Mouse (Mus musculus) forebrain, embryonic 10.5 days (tissue): Measurements from ENCODE around the gene Gm17651. TPM values are rescaled to one million over a fixed set of nuclear protein-coding genes. Genes with fewer than 3 reads are reported as not detected.

Experiments
- DNase-seq: peaks from one replicate; pipeline ENCODE4 v3.0.0-alpha.2; 2017; ENCODE audit warnings: low spot score; ENCODE audit errors: extremely low spot score
- H3K27ac ChIP-seq: fragments of 300-500 bp; sonication (generic); 2 replicates; pipeline ENCODE4 v1.5.1; 2016; ENCODE audit warnings: mild to moderate bottlenecking
- H3K27me3 ChIP-seq: fragments of 300-500 bp; sonication (generic); 2 replicates; pipeline ENCODE4 v1.6.1; 2016; ENCODE audit warnings: mild to moderate bottlenecking; ENCODE audit not compliant: poor library complexity, severe bottlenecking
- H3K36me3 ChIP-seq: fragments of 300-500 bp; sonication (generic); replicated peaks from 2 replicates; pipeline ENCODE4 v1.6.1; 2016; ENCODE audit warnings: mild to moderate bottlenecking, moderate library complexity
- H3K4me1 ChIP-seq: fragments of 300-500 bp; sonication (generic); 2 replicates; pipeline ENCODE4 v1.6.1; 2016
- H3K4me3 ChIP-seq: fragments of 300-500 bp; sonication (generic); 2 replicates; pipeline ENCODE4 v1.5.1; 2016; ENCODE audit warnings: mild to moderate bottlenecking, moderate library complexity
- H3K9me3 ChIP-seq: fragments of 300-500 bp; sonication (generic); 2 replicates; pipeline ENCODE4 v1.6.1; 2016; ENCODE audit warnings: mild to moderate bottlenecking, moderate library complexity
- WGBS: fragments of 180-500 bp; shearing (Covaris S2); methylation state at CpG from one replicate; pipeline ENCODE4 v1.1.7; 2016; 5-methylcytosine and 5-hydroxymethylcytosine counted together
- polyA plus RNA-seq: library from polyadenylated mRNA; unstranded; fragments of >200 nt; fragmentation: Nextera tagmentation; extraction: Ambion mirVana; gene quantifications from 2 replicates; pipeline ENCODE4 v1.2.1, GENCODE M21; 2016

The Gm17651 gene
- polyA plus RNA-seq, result not detected in 2 replicates

DNA sequence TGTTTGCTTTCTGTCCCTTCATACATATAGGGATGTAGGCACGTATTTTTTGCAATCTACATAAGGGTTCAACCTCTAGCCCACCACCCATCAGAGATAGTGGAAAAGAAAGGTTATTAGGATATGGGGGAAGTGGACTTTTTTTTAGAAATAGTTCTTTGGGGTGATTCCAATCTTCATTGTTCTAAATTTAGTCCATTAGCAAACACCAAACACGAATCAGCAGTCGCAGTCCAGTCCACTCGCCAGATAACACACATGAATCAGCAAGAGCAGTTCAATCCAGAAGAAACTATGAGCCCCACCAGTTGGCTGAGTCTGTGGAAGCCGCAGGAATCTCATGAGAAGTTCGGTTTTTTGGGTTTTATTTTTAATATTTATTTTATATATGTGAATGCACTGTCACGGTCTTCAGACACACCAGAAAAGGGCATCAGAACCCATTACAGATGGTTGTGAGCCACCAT, at the start of gene Gm17651:
Gene Gm17651 (minus strand): TSS at position 51 of the 467 bp plus-strand sequence.
- Histone ChIP-seq H3K4me1 (no peaks in the 10 kb centered on the region), H3K9me3 (no peaks in the 10 kb centered on the region), H3K27me3 (peaks cover 3% of the 10 kb centered on the region), H3K4me3 (no peak within 1 kb of the TSS), H3K36me3 (peaks cover 27% of the 10 kb centered on the region), H3K27ac (no peak within 1 kb of the TSS)
- WGBS, result 91% methylated on average over 7 of the region's 7 CpGs
- no peak for DNase-seq

DNA sequence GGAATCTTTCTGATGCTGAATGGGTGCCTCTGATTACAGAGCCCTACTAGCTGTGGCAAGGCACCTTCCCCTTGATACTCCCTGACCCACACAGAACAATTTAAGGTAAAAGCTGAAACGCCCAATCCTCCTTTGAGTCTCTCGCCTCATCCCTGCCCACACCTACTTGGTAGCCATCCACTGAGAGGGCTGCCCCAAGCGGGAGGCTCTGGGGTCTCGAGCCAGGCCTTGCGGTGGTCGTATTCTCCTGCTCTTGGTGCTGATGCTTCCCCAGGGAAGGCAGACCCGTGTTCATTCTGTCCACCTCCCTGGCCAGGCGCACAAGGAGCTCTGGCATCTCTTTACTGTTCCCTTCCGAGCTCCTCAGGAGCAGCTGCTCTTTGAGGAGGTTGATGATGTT, 44.6 kb upstream of the Gm17651 start:
- Histone ChIP-seq H3K9me3 (peaks cover 16% of the 10 kb centered on the region), H3K27me3 (no peaks in the 10 kb centered on the region), H3K36me3 (no peaks in the 10 kb centered on the region), H3K4me1 (no peaks in the 10 kb centered on the region), H3K27ac (no peak overlapping the region), H3K4me3 (no peak overlapping the region)
- WGBS, result 90% methylated on average over 9 of the region's 9 CpGs
- DNase-seq, result no peak

DNA sequence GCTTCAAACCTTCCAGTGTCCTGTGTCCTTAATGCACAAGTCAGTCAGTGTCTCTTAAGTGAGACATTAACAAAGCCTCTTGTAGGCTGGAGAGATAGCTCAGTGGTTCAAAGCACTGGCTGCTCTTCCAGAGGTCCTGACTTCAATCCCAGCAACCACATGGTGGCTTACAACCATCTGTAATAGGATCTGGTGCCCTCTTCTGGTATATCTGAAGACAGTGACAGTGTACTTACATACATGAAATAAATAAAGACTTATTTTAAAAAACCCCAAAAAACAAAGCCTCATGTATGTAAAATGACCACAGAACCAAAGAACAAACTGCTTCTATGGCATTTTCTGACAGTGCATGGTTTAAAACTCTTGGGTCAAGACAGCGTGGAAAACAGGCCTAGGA, 41.4 kb upstream of the Gm17651 start:
- 85% methylated on average over 1 of the region's 1 CpGs for WGBS
- Histone ChIP-seq H3K9me3 (no peaks in the 10 kb centered on the region), H3K36me3 (no peaks in the 10 kb centered on the region), H3K4me3 (no peak overlapping the region), H3K4me1 (no peaks in the 10 kb centered on the region), H3K27ac (no peak overlapping the region), H3K27me3 (no peaks in the 10 kb centered on the region)
- DNase-seq, result no peak

DNA sequence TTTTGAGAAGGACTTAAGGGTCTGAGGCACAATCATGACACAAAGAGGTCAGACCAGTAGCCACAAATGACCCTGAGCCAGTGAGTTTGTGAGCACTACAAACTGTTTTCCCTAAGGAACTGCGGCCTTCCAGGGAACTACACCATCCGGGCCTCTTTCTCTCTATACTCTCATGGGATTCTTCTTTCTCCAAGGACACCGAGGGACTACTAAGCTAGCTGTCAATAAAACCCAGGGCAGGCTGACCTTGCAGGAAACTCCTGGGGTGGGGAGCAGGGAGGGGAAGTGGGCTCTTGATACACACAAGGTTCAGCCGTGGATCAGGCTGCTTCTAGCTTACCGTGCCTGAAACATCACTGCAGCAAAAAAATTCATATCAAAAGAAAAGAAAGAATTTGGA, 36.4 kb upstream of the Gm17651 start:
- WGBS, result 74% methylated on average over 5 of the region's 5 CpGs
- Histone ChIP-seq H3K4me3 (no peak overlapping the region), H3K36me3 (no peaks in the 10 kb centered on the region), H3K4me1 (no peaks in the 10 kb centered on the region), H3K27me3 (no peaks in the 10 kb centered on the region), H3K9me3 (no peaks in the 10 kb centered on the region), H3K27ac (no peak overlapping the region)
- DNase-seq, result no peak

- no peak for DNase-seq
- H3K36me3 ChIP-seq, result no peaks in the 10 kb centered on the region
- H3K9me3 ChIP-seq, result no peaks in the 10 kb centered on the region
- H3K4me1 ChIP-seq, result no peaks in the 10 kb centered on the region
- no peaks in the 10 kb centered on the region for H3K27me3 ChIP-seq
- H3K27ac ChIP-seq, result no peak overlapping the region
- H3K4me3 ChIP-seq, result no peak overlapping the region
- WGBS, result 91% methylated on average over 11 of the region's 11 CpGs
Measured at GRCm38 (mm10) chr3:97710134-97710533, 35.6 kb upstream of the Gm17651 start.

DNA sequence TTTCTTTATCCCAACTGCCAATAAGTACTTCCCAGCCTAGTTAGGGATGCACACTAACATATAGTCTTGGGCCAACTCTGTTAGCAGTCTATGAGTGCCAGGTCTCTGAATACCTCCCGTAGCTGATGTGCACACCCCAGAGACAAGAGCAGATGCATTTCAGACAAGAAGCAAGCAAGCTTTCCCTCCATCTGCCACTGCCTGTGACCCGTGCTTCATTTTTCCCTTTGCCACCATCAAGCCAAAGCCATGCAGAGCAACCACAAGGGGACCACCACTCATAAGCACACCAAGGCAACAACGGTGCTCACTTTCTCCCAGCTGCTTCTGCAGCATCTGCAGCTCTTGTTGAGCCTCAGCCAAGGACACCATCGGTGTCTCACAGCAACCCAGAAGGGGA, 32.1 kb upstream of the Gm17651 start:
- Histone ChIP-seq H3K4me1 (no peaks in the 10 kb centered on the region), H3K36me3 (no peaks in the 10 kb centered on the region), H3K27me3 (no peaks in the 10 kb centered on the region), H3K27ac (no peak overlapping the region), H3K9me3 (no peaks in the 10 kb centered on the region), H3K4me3 (no peak overlapping the region)
- DNase-seq, result no peak
- WGBS, result 89% methylated on average over 4 of the region's 4 CpGs

- H3K27me3 ChIP-seq, result no peaks in the 10 kb centered on the region
- no peak for DNase-seq
- no peak overlapping the region for H3K27ac ChIP-seq
- no peaks in the 10 kb centered on the region for H3K36me3 ChIP-seq
- WGBS, result 85% methylated on average over 3 of the region's 3 CpGs
- H3K4me1 ChIP-seq, result no peaks in the 10 kb centered on the region
- no peaks in the 10 kb centered on the region for H3K9me3 ChIP-seq
- no peak overlapping the region for H3K4me3 ChIP-seq
Measured at GRCm38 (mm10) chr3:97705508-97705907, 31.0 kb upstream of the Gm17651 start.

GRCm38 (mm10) chr3:97702448-97703080, 28.1 kb upstream of the Gm17651 start:
- Histone ChIP-seq H3K27me3 (no peaks in the 10 kb centered on the region), H3K9me3 (no peaks in the 10 kb centered on the region), H3K4me3 (no peak overlapping the region), H3K36me3 (no peaks in the 10 kb centered on the region), H3K4me1 (no peaks in the 10 kb centered on the region), H3K27ac (no peak overlapping the region)
- no peak for DNase-seq
- 94% methylated on average over 11 of the region's 11 CpGs for WGBS

GRCm38 (mm10) chr3:97701198-97701597, 26.7 kb upstream of the Gm17651 start:
- no peaks in the 10 kb centered on the region for H3K27me3 ChIP-seq
- DNase-seq, result no peak
- no peak overlapping the region for H3K27ac ChIP-seq
- no peaks in the 10 kb centered on the region for H3K9me3 ChIP-seq
- H3K4me3 ChIP-seq, result no peak overlapping the region
- 68% methylated on average over 3 of the region's 3 CpGs for WGBS
- no peaks in the 10 kb centered on the region for H3K4me1 ChIP-seq
- no peaks in the 10 kb centered on the region for H3K36me3 ChIP-seq

GRCm38 (mm10) chr3:97699061-97699460, 24.6 kb upstream of the Gm17651 start:
- no peak overlapping the region for H3K4me3 ChIP-seq
- H3K36me3 ChIP-seq, result no peaks in the 10 kb centered on the region
- no peaks in the 10 kb centered on the region for H3K9me3 ChIP-seq
- no peak overlapping the region for H3K27ac ChIP-seq
- no peaks in the 10 kb centered on the region for H3K27me3 ChIP-seq
- no peaks in the 10 kb centered on the region for H3K4me1 ChIP-seq
- 88% methylated on average over 3 of the region's 3 CpGs for WGBS
- DNase-seq, result no peak

- no peak overlapping the region for H3K27ac ChIP-seq
- 81% methylated on average over 9 of the region's 9 CpGs for WGBS
- no peaks in the 10 kb centered on the region for H3K36me3 ChIP-seq
- no peaks in the 10 kb centered on the region for H3K27me3 ChIP-seq
- H3K9me3 ChIP-seq, result no peaks in the 10 kb centered on the region
- DNase-seq, result no peak
- no peaks in the 10 kb centered on the region; the same call in 1 of the 2 replicates for H3K4me1 ChIP-seq
- H3K4me3 ChIP-seq, result no peak overlapping the region
Measured at GRCm38 (mm10) chr3:97697291-97697690, 22.8 kb upstream of the Gm17651 start.

GRCm38 (mm10) chr3:97696866-97697265, 22.4 kb upstream of the Gm17651 start:
- no peaks in the 10 kb centered on the region for H3K36me3 ChIP-seq
- DNase-seq, result no peak
- H3K4me3 ChIP-seq, result no peak overlapping the region
- H3K4me1 ChIP-seq, result peaks cover 1% of the 10 kb centered on the region; the same call in 1 of the 2 replicates
- H3K9me3 ChIP-seq, result no peaks in the 10 kb centered on the region
- WGBS, result 86% methylated on average over 9 of the region's 9 CpGs
- no peaks in the 10 kb centered on the region for H3K27me3 ChIP-seq
- no peak overlapping the region for H3K27ac ChIP-seq

- H3K4me3 ChIP-seq, result no peak overlapping the region
- no peaks in the 10 kb centered on the region for H3K27me3 ChIP-seq
- no peak for DNase-seq
- 85% methylated on average over 6 of the region's 6 CpGs for WGBS
- peaks cover 17% of the 10 kb centered on the region for H3K4me1 ChIP-seq
- H3K9me3 ChIP-seq, result no peaks in the 10 kb centered on the region
- H3K36me3 ChIP-seq, result no peaks in the 10 kb centered on the region
- H3K27ac ChIP-seq, result no peak overlapping the region
Measured at GRCm38 (mm10) chr3:97693806-97694205, 19.3 kb upstream of the Gm17651 start.
